Mouse (Mus musculus) ovary, postnatal 10 days (tissue): ENCODE results near the gene Hsd17b14.
"Not testable (repeated sequence)": the region's sequence is repeated elsewhere in the genome, so short reads cannot be mapped to it uniquely, and the experiment has no call there.

Source experiments
- DNase-seq: peaks from one replicate; pipeline ENCODE4 v3.0.0; 2022; ENCODE audit warnings: low spot score

Hsd17b14 gene

DNA sequence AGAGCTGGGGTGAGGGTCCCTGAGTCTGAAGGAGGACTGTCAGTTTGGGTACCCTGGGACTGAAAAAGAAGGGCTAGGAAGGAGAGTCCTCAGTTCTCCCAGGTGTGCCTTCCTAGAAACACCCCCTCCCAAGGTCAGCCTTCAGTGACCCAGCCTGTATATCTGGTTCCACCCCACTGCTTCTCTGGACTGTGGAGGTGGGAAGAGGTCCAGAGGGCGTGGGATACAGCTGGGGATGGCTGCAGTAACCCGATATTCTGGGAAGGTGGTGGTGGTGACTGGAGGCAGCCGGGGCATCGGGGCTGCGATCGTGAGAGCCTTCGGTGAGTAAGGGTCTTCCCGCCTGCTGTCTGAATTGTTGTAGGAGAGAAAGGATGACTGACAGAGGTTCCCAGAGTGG, at the start of gene Hsd17b14:
Gene Hsd17b14 (plus strand): TSS at position 150 of the 400 bp plus-strand sequence.
- DNase-seq: no peak

- DNase-seq: no peak
Measured at GRCm38 (mm10) chr7:45507583-45507982, 47.1 kb upstream of the Hsd17b14 start.

GRCm38 (mm10) chr7:45508561-45508960, 46.1 kb upstream of the Hsd17b14 start:
- no peak for DNase-seq

GRCm38 (mm10) chr7:45509181-45509882, 45.4 kb upstream of the Hsd17b14 start:
- DNase-seq: no peak

GRCm38 (mm10) chr7:45509912-45510787, 44.5 kb upstream of the Hsd17b14 start, which contains the start of gene Nucb1:
Gene Nucb1 (minus strand): TSS chr7:45510406.
- DNase-seq: peak; percentile 81

- DNase-seq: no peak
Measured at GRCm38 (mm10) chr7:45514411-45514810, 40.3 kb upstream of the Hsd17b14 start.

DNA sequence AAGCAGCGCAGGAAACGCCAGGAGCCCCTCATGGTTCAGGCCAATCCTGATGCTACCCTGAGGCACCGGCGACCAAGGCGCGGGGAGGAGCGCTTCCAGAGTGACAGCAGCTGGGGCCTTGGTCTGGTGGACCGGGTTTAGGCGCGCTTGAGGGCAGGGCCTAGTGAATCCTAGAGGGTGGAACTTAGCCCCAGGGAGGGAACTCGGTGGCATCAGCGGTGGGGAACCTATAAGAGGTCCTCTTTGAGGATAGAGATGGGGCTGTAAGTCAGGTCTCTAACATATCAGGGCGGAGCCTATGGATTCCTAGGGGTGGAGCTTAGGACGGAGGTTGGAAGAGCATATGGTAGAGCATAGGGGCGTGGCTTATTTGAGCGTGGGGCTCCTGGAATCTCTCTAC, 39.3 kb upstream of the Hsd17b14 start:
- DNase-seq: no peak

GRCm38 (mm10) chr7:45516846-45517245, 37.8 kb upstream of the Hsd17b14 start:
- not testable (repeated sequence) for DNase-seq

DNA sequence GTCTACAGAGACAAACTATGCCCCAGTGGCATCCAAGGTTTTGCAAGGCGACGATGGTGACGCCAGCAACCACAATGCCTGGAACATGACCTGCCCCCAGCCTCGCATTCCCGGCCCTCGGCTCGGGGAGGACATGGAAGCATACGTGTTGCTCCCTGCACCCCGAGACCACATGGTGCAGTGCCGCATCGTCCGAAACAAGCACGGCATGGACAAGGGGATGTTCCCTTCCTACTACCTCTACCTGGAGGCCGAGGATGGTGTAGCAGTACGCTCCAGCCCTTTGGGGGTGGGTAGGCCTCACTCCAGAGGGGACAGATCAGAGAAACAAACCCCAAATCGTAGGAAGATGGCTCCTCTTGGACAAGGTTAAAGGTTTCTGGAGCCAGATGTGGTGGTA, 36.1 kb upstream of the Hsd17b14 start:
- DNase-seq: no peak

DNA sequence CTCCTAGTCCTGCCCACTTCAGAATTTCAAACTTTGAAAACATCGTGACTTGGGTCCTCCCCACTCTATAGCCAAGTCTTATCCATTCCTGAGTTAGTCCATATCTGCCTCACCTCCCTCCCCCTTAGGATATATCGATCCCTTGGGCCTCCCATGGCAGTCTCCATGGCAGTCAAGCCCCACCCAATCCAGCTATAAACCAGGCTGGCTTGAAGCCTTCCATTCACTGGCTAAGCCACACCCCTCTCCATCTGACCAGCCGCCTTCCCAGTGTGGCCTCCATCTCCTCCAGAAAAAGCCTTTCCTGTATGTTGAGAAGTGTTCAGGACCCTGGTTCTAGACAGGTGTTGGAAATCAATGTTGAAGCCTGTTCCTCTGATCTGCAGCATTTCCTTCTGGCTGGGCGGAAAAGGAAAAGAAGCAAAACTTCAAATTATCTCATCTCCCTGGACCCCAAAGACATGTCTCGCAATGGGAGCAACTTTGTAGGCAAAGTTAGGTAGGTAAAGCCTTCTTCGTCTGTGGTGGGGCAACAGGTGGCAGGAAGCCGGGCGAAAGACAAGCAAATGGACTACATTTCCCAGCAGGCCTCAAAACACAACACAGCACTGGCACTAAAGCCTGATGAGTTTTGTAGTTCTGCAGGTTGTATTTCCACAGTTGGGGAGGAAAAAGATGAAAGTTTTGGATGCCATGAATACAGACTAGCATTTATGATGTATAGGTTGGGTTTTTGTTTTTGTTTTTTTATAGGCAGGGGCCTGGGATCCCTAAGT, 35.2 kb upstream of the Hsd17b14 start:
- no peak for DNase-seq

- DNase-seq: no peak
Measured at GRCm38 (mm10) chr7:45520605-45521004, 34.1 kb upstream of the Hsd17b14 start.

DNA sequence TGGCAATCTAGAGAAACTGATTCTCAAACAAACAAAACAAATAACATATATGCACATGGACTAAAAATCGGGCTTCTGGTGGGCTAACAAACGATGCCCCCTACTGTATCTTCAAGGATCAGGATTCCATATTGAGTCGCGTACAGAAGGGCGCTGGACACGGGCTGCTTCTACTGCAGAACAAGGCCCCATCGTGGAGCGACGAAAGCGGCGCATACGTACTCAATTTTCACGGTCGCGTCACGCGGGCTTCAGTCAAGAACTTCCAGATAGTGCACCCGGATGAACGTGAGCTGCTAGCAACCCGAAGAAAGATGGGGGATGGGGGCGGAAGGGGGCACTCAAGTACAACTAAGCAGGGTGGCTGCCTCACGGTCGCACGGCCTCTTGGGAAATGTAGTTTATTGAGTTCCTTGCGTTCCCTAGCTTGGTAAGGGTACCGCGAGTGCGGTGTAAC, 32.9 kb upstream of the Hsd17b14 start:
- peak; percentile 54 for DNase-seq

GRCm38 (mm10) chr7:45522194-45522752, 32.4 kb upstream of the Hsd17b14 start:
- DNase-seq: no peak

DNA sequence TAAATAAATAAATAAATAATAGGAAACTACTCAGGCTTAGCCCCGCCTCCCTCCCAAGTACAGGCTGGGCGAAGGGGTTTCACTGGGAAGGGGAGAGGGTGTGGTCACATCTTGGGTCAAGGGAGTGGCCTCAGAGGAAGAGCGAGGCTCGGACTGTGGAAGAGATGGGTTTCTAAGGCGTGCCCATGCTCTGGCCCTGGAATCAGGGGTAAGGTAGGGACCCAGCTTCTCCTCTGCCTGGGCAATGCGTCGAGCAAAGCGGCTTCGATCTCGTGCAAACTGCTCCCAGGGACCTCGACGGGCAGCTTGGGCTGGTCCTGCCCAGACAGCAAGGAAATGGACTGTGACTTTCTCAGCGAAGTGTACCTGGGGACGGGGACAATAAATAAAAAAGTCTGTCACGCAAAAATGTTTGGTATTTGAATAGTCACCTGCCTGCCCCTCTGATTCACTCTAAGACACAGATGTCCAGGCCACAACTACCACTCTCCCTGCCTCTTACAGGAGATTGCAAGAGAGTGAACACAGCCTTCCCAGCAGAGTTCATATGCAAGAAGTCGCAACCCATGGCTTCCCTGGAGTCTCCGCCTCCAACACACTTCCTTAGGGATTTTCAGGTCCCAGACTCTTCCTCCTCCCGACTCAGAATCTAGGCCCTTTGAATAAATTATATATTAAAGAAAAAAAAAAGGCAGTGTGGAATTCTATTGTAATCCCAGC, 31.6 kb upstream of the Hsd17b14 start:
- DNase-seq: no peak

DNA sequence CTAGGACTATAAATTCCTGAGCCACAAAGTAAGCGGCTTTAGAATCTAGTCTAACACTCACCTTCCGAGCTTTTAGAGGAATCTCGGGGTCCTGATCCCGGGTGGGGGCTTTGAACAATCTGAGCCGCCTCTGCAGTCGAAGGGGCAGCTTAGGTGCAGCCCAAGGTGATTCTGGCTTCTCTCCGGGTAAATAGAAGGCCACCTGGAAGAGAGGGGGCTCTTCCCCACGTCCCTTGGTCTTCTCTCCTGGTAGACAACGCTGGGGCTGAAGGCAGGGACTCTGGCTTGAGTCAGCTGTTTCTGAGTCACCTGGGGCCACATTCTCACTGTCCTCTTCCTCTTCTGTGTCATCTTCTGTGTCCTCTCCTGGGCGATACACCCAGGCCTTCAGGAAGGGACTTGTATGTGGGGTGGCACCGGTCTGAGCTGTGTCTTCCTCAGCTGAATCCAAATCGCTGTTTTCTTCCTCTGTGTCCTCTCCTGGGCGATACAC, 31.0 kb upstream of the Hsd17b14 start:
- DNase-seq: no peak

DNA sequence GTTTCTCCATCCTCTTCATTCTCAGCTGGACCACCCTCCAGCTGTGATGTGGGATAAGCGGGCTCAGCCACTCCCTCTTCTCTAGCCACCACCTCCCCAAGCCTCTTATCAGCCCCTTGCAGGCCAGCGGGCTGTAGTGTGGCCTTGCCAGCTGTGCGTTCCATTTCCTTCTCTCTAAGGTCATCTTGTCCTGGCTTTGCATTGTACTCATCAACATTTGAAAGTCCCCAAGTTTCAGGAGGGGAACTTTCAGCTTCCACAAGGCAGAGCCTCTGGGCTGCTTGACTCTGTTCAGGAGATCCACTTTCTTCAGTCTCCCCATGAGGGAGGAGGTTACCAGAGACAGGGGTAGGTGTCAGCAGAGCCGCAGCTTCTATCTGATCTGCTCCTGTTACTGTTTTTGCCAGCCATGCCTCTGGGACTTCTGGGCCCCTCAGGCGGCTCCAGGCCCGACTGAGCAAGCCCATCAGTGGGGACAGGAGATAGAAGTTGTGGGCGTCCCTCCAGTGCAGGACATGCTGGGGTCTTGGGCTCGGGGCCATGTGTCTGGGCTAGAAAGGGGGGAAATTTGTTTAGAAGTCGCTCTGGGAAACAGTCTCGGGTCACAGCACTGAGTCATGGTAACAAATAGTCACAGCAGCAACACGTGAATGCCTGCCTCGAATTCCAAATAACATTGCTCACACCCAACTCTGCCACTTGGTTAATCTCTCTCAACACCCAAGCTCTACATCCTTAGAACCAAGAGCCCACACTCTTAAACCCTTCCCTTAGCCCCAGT, 29.7 kb upstream of the Hsd17b14 start:
- DNase-seq: no peak

DNA sequence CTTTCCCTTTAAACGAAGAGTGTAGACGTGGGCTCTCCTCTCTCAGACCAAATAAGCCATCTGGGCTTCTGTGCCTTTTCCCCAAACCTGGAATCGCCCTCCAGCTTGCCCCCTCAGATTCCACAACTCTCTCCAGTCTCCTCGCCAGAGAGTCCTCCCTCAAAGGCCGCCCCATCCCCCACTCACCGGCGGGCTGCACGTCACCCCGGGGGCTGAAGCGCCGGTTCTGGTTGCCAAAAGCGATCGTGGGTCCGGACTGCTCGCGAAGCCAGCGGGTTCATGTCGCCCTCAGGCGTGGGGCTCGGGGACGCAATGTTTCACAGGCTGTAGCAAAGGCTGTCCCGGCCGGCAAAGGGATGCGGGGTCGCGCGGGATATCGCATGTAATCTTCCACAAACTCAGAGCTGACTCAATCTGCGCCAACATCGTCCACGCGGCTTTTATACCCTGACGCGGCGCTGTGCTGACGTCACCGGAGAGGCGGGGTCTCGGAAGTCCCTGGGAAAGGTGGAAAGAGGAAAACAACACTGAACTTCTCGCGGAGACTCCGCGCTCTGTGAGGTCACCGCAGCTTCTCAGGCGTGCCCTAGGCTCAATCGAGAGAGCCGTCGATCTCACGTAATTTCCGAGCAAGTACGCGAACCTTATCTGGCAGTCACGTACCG, 28.8 kb upstream of the Hsd17b14 start, which contains the start of the genes Ppp1r15a and Plekha4:
Gene Ppp1r15a (minus strand): TSS at position 460 of the 665 bp plus-strand sequence.
Gene Plekha4 (plus strand): TSS at position 522 of the 665 bp plus-strand sequence.
- peak; percentile 97 for DNase-seq

DNA sequence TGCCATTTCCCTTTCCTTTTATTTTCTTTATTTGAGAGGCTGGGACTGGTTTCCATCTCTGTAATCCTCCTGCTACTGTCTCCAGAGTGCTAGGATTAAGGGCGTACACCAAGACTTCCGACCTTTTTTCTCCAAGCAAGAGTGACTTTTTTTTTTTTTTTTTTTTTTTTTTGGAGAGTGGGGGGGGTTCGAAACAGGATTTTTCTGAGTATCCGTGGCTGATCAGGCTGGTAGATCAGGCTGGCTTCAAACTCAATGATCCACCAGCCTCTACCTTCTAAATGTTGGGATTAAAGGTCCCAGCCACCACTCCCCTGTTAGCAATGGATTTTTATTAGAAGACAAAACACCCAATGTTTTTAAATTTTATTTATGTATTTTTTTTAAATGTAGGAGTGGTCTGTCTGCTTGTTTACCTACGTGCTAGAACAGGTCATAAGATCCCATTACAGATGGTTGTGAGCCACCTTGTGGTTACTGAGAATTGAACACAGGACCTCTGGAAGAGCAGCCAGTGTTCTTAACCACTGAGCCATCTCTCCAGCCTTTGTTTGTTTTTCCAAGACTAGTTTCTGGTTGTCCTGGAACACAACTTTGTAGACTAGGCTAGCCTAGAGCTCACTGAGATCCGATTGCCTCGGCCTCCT, 28.1 kb upstream of the Hsd17b14 start:
- no peak for DNase-seq

GRCm38 (mm10) chr7:45527169-45527568, 27.5 kb upstream of the Hsd17b14 start:
- not testable (repeated sequence) for DNase-seq
